Mouse (Mus musculus): ENCODE measurements around the gene Neurl1b.

DNA sequence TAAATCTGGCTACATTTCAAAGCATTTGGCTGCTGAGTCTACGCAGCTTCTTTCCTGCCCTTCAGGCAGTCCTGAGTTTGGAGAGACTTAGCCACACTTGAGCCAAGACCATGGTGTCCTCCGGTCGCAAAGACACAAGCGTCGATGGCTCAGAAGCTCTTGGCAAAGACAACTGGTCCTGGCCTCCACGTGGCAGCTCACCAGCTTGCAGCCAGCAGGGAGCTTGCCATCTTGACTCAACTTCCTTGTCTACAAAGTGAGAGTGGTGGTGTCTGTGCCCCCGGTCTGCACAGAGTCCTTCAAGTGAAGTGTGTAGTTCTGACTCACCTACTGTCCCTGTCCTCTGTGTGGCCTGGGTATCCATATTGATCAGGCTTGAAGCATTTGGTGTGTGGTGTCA lies 22.3 kb upstream of the Neurl1b start:
- TF ChIP-seq CTCF (IDR thresholded peaks at IDR 0.05; ENCODE audit: insufficient read depth, low read depth, low read length) = no peak
- TF ChIP-seq POLR2A (IDR thresholded peaks at IDR 0.05; ENCODE audit: insufficient read depth, low read depth, low read length) = no peak

All from olfactory bulb, adult 2 months (tissue).